Mouse (Mus musculus) Patski (cell line): ENCODE results near the gene Gm42517. TPM values are rescaled to one million over a fixed set of nuclear protein-coding genes. Genes with fewer than 3 reads are reported as not detected.

ENCODE experiments used
- ATAC-seq: fragments of 100-300 bp; one replicate; pipeline ENCODE4 v1.8.0; 2021
- CTCF ChIA-PET: fragments of 350-600 bp; sonication (Branson Sonifier 250); formaldehyde crosslinking; loops from one replicate; lab custom pipeline; 2022; ENCODE audit warnings: inconsistent platforms; lab: Charles Lee
- POLR2A ChIA-PET: fragments of 350-600 bp; sonication (Branson Sonifier 250); formaldehyde crosslinking; loops from one replicate; lab custom pipeline; 2022; ENCODE audit warnings: antibody characterized with exemption, inconsistent platforms; lab: Charles Lee
- DNase-seq: peaks from one replicate; pipeline ENCODE4 v3.0.0-alpha.2; 2011; ENCODE audit warnings: low read depth, low spot score
- H3K27me3 ChIP-seq: fragments of 371-371 bp; one replicate; pipeline ENCODE4 v1.5.1; 2021
- CTCF ChIP-seq: fragments of 100-300 bp; IDR thresholded peaks from one replicate; pipeline ENCODE4 v1.5.1; 2021
- in situ Hi-C: fragments of 300-500 bp; cut with MboI; formaldehyde crosslinking; loops from 3 replicates; pipeline ENCODE4 v1.11.1; 2018; ENCODE audit warnings: low pct_unique_long_range_greater_than_20kb, mixed read lengths
- polyA plus RNA-seq: library from polyadenylated mRNA; unstranded; gene quantifications from one replicate; pipeline ENCODE4 v1.2.3, GENCODE M21; 2021

Gene Gm42517
- polyA plus RNA-seq, 1 experiment from 2014 or later = 10.3 TPM

- no peaks in the 10 kb centered on the region for H3K27me3 ChIP-seq
- CTCF ChIA-PET = interaction anchor here (1.9 kb wide), 2 partner anchors 12 to 14 kb away, joined by 5 to 8 read pairs; no protein-coding TSS in a partner anchor
- DNase-seq = no peak
These were observed 9.9 kb downstream of the Gm42517 start for GRCm38 (mm10) chr5:108357862-108358261.

GRCm38 (mm10) chr5:108354056-108354455 lies 13.7 kb downstream of the Gm42517 start:
- in situ Hi-C loops = no loop called here
- no peak for TF ChIP-seq CTCF
- ATAC-seq = no peak
- H3K27me3 ChIP-seq = no peaks in the 10 kb centered on the region
- ChIA-PET CTCF (interaction anchor here (1.5 kb wide), 1 partner anchor 10 kb away, joined by 5 read pairs; no protein-coding TSS in a partner anchor), POLR2A (no interaction called here)
- no peak for DNase-seq

More at GRCm38 (mm10) chr5:108357862-108358261, 9.9 kb downstream of the Gm42517 start:
- in situ Hi-C loops = no loop called here
- POLR2A ChIA-PET = no interaction called here
- ATAC-seq = no peak
- no peak for TF ChIP-seq CTCF

GRCm38 (mm10) chr5:108349511-108350148 lies 18.1 kb downstream of the Gm42517 start:
- ChIA-PET POLR2A (interaction anchor here (0.5 to 0.6 kb wide), 2 partner anchors 103 to 624 kb away, joined by 3 to 4 read pairs; partner anchors contain the start of gene Gfi1), CTCF (interaction anchor here (2.7 kb wide), 1 partner anchor 14 kb away, joined by 9 read pairs; no protein-coding TSS in a partner anchor)
- TF ChIP-seq CTCF = no peak
- in situ Hi-C loops = no loop called here
- ATAC-seq (no peak), DNase-seq (no peak)
- no peaks in the 10 kb centered on the region for H3K27me3 ChIP-seq

GRCm38 (mm10) chr5:108347843-108348242 lies 19.9 kb downstream of the Gm42517 start:
- POLR2A ChIA-PET = no interaction called here

GRCm38 (mm10) chr5:108345313-108346071 lies 22.2 kb downstream of the Gm42517 start:
- in situ Hi-C loops = no loop called here
- DNase-seq = no peak
- no peaks in the 10 kb centered on the region for H3K27me3 ChIP-seq
- ChIA-PET CTCF (interaction anchor here (1.0 to 2.8 kb wide), 3 partner anchors 11 to 35 kb away, joined by 3 to 9 read pairs (median 4); no protein-coding TSS in a partner anchor), POLR2A (interaction anchor here (0.6 to 0.9 kb wide), 2 partner anchors 11 to 50 kb away, joined by 3 read pairs; no protein-coding TSS in a partner anchor)
- TF ChIP-seq CTCF = no peak
- no peak for ATAC-seq

More at GRCm38 (mm10) chr5:108347843-108348242, 19.9 kb downstream of the Gm42517 start:
- no peaks in the 10 kb centered on the region for H3K27me3 ChIP-seq
- no peak for TF ChIP-seq CTCF
- CTCF ChIA-PET = no interaction called here
- no peak for DNase-seq
- no peak for ATAC-seq
- in situ Hi-C loops = no loop called here

- H3K27me3 ChIP-seq = no peaks in the 10 kb centered on the region
- DNase-seq = no peak
- CTCF ChIA-PET = interaction anchor here (1.3 to 2.8 kb wide), 4 partner anchors 9 to 16 kb away, joined by 4 to 9 read pairs (median 5); no protein-coding TSS in a partner anchor
- no peak for TF ChIP-seq CTCF
- POLR2A ChIA-PET = no interaction called here
- no peak for ATAC-seq
- in situ Hi-C loops = no loop called here
These were observed 24.0 kb downstream of the Gm42517 start for GRCm38 (mm10) chr5:108343680-108344170.

- ATAC-seq (no peak), DNase-seq (no peak)
- ChIA-PET POLR2A (no interaction called here), CTCF (no interaction called here)
- H3K27me3 ChIP-seq = no peaks in the 10 kb centered on the region
- in situ Hi-C loops = no loop called here
- no peak for TF ChIP-seq CTCF
These were observed 29.7 kb downstream of the Gm42517 start for GRCm38 (mm10) chr5:108338049-108338448.

- ChIA-PET POLR2A (no interaction called here), CTCF (interaction anchor here (1.3 kb wide), 1 partner anchor 9 kb away, joined by 4 read pairs; no protein-coding TSS in a partner anchor)
- no peak for TF ChIP-seq CTCF
- in situ Hi-C loops = no loop called here
- ATAC-seq (no peak), DNase-seq (no peak)
- no peaks in the 10 kb centered on the region for H3K27me3 ChIP-seq
These were observed 30.3 kb downstream of the Gm42517 start for GRCm38 (mm10) chr5:108337385-108337784.

GRCm38 (mm10) chr5:108331051-108331450 lies 36.7 kb downstream of the Gm42517 start:
- no peaks in the 10 kb centered on the region for H3K27me3 ChIP-seq
- ChIA-PET POLR2A (no interaction called here), CTCF (no interaction called here)
- in situ Hi-C loops = no loop called here
- no peak for ATAC-seq
- no peak for TF ChIP-seq CTCF
- no peak for DNase-seq

Other genes with a start within 250 kb of the Gm42517 start
- 42.5 TPM for gene Tmed5, start 235.3 kb downstream of the Gm42517 start, polyA plus RNA-seq
- gene Ccdc18, start 235.0 kb downstream of the Gm42517 start, polyA plus RNA-seq = 3.6 TPM
- 36.5 TPM for gene Dr1, start 99.0 kb downstream of the Gm42517 start, polyA plus RNA-seq
- 17.0 TPM for gene Pigg, start 55.3 kb downstream of the Gm42517 start, polyA plus RNA-seq
- 0.28 TPM for gene Pde6b, start 20.5 kb upstream of the Gm42517 start, polyA plus RNA-seq
- gene Atp5k, start 66.5 kb upstream of the Gm42517 start, polyA plus RNA-seq = 817 TPM
- gene Mfsd7a, start 81.0 kb upstream of the Gm42517 start, polyA plus RNA-seq = 1.1 TPM
- gene Pcgf3, start 93.3 kb upstream of the Gm42517 start, polyA plus RNA-seq = 42.5 TPM
- gene Cplx1, start 182.1 kb upstream of the Gm42517 start, polyA plus RNA-seq = not detected